Mouse (Mus musculus): ENCODE results near the gene Olfr1270.

- TF ChIP-seq CTCF (IDR thresholded peaks at IDR 0.05; ENCODE audit: low read depth) = no peak
- no peak for TF ChIP-seq EP300 (IDR thresholded peaks at IDR 0.05; ENCODE audit: low read depth)
Observed at GRCm38 (mm10) chr2:90121312-90121711, 31.6 kb downstream of the Olfr1270 start, which contains the start of gene Olfr1269.
